Mouse (Mus musculus) lung, adult 2 months (tissue): ENCODE data around the gene B3gnt2.

ENCODE experiments used
- CTCF ChIP-seq: fragments of 200-500 bp; IDR thresholded peaks from 2 replicates; pipeline ENCODE4 v1.5.1; 2011; ENCODE audit warnings: mild to moderate bottlenecking, low read length, control low read depth; ENCODE audit not compliant: insufficient read depth
- POLR2A ChIP-seq: fragments of 200-500 bp; IDR thresholded peaks from 2 replicates; pipeline ENCODE4 v1.6.1; 2011; ENCODE audit warnings: low read depth, mild to moderate bottlenecking, control low read depth, low read length, borderline replicate concordance; ENCODE audit errors: extremely low read depth

DNA sequence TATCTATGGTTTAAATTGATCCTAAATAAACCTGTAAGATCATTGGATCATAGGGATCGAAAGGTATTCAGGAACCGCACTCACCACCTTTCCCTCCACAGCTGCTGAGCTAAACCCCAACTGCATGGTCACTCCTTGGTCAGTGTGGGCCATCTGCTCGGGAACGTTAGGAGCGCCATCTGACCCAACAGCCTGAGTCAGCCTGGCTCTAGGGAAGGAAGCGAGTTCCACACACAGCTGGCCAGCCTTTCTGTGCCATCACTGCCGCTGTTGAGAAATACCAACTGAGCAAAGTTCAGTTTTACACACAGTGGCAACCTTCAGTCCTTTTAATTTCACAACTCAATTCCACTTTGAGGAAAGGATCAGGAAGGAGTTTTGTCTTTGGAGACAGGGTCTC lies 31.1 kb upstream of the B3gnt2 start:
- no peak for TF ChIP-seq CTCF
- no peak for TF ChIP-seq POLR2A
